Mouse (Mus musculus): ENCODE results near the gene Fgf10. TPM values are rescaled to one million over a fixed set of nuclear protein-coding genes. Genes with fewer than 3 reads are reported as not detected.

Fgf10 gene
- polyA plus RNA-seq, 1 experiment from 2014 or later, result 2.6 TPM

- Histone ChIP-seq H3K9me3 (ENCODE audit: control insufficient read depth, low read length) (no peaks in the 10 kb centered on the region), H3K27me3 (replicated peaks; ENCODE audit: control insufficient read depth, insufficient read depth, low read length) (no peaks in the 10 kb centered on the region), H3K4me2 (ENCODE audit: low read length) (no peak overlapping the region), H3K27ac (ENCODE audit: low read depth, low read length) (no peak overlapping the region), H3K36me3 (ENCODE audit: control insufficient read depth, insufficient read depth, low read length) (no peaks in the 10 kb centered on the region), H3K9ac (ENCODE audit: low read depth, low read length) (no peak overlapping the region), H3K4me1 (ENCODE audit: control insufficient read depth, insufficient read depth, low read depth, low read length) (no peaks in the 10 kb centered on the region), H3K4me3 (ENCODE audit: low read length) (no peak overlapping the region)
- WGBS, result 85% methylated on average over 3 of the region's 3 CpGs
- no peak for ATAC-seq
These were observed 7.9 kb upstream of the Fgf10 start for GRCm38 (mm10) chr13:118661664-118662063.

- no peak for ATAC-seq
- Histone ChIP-seq H3K9ac (ENCODE audit: low read depth, low read length) (no peak overlapping the region), H3K27ac (ENCODE audit: low read depth, low read length) (no peak overlapping the region), H3K4me1 (ENCODE audit: control insufficient read depth, insufficient read depth, low read depth, low read length) (no peaks in the 10 kb centered on the region), H3K9me3 (ENCODE audit: control insufficient read depth, low read length) (no peaks in the 10 kb centered on the region), H3K27me3 (replicated peaks; ENCODE audit: control insufficient read depth, insufficient read depth, low read length) (no peaks in the 10 kb centered on the region), H3K36me3 (ENCODE audit: control insufficient read depth, insufficient read depth, low read length) (no peaks in the 10 kb centered on the region), H3K4me2 (ENCODE audit: low read length) (no peak overlapping the region), H3K4me3 (ENCODE audit: low read length) (no peak overlapping the region)
- WGBS, result 82% methylated on average over 2 of the region's 2 CpGs
These were observed 4.7 kb upstream of the Fgf10 start for GRCm38 (mm10) chr13:118664901-118665300.

GRCm38 (mm10) chr13:118679228-118679627 is 9.6 kb downstream of the Fgf10 start:
- Histone ChIP-seq H3K36me3 (ENCODE audit: control insufficient read depth, insufficient read depth, low read length) (no peaks in the 10 kb centered on the region), H3K4me2 (ENCODE audit: low read length) (no peak overlapping the region), H3K27me3 (replicated peaks; ENCODE audit: control insufficient read depth, insufficient read depth, low read length) (no peaks in the 10 kb centered on the region), H3K9me3 (ENCODE audit: control insufficient read depth, low read length) (no peaks in the 10 kb centered on the region), H3K9ac (ENCODE audit: low read depth, low read length) (no peak overlapping the region), H3K27ac (ENCODE audit: low read depth, low read length) (no peak overlapping the region), H3K4me1 (ENCODE audit: control insufficient read depth, insufficient read depth, low read depth, low read length) (no peaks in the 10 kb centered on the region), H3K4me3 (ENCODE audit: low read length) (no peak overlapping the region)
- 93% methylated on average over 3 of the region's 3 CpGs for WGBS
- ATAC-seq, result no peak

- H3K9ac ChIP-seq (ENCODE audit: low read depth, low read length), result no peak overlapping the region
- no peak overlapping the region for H3K4me3 ChIP-seq (ENCODE audit: low read length)
- no peak for ATAC-seq
- H3K4me2 ChIP-seq (ENCODE audit: low read length), result no peak overlapping the region
- H3K27me3 ChIP-seq (replicated peaks; ENCODE audit: control insufficient read depth, insufficient read depth, low read length), result no peaks in the 10 kb centered on the region
- no peaks in the 10 kb centered on the region for H3K4me1 ChIP-seq (ENCODE audit: control insufficient read depth, insufficient read depth, low read depth, low read length)
- no peaks in the 10 kb centered on the region for H3K36me3 ChIP-seq (ENCODE audit: control insufficient read depth, insufficient read depth, low read length)
- no peaks in the 10 kb centered on the region for H3K9me3 ChIP-seq (ENCODE audit: control insufficient read depth, low read length)
- no peak overlapping the region for H3K27ac ChIP-seq (ENCODE audit: low read depth, low read length)
- WGBS, result 87% methylated on average over 2 of the region's 2 CpGs
These were observed 23.5 kb downstream of the Fgf10 start for GRCm38 (mm10) chr13:118693049-118693448.

GRCm38 (mm10) chr13:118695103-118695502 is 25.5 kb downstream of the Fgf10 start:
- Histone ChIP-seq H3K4me3 (ENCODE audit: low read length) (no peak overlapping the region), H3K27ac (ENCODE audit: low read depth, low read length) (no peak overlapping the region), H3K4me1 (ENCODE audit: control insufficient read depth, insufficient read depth, low read depth, low read length) (no peaks in the 10 kb centered on the region), H3K9ac (ENCODE audit: low read depth, low read length) (no peak overlapping the region), H3K4me2 (ENCODE audit: low read length) (no peak overlapping the region), H3K27me3 (replicated peaks; ENCODE audit: control insufficient read depth, insufficient read depth, low read length) (no peaks in the 10 kb centered on the region), H3K9me3 (ENCODE audit: control insufficient read depth, low read length) (no peaks in the 10 kb centered on the region), H3K36me3 (ENCODE audit: control insufficient read depth, insufficient read depth, low read length) (no peaks in the 10 kb centered on the region)
- WGBS, result 20% methylated on average over 4 of the region's 4 CpGs
- ATAC-seq, result no peak

- Histone ChIP-seq H3K27me3 (replicated peaks; ENCODE audit: control insufficient read depth, insufficient read depth, low read length) (no peaks in the 10 kb centered on the region), H3K9ac (ENCODE audit: low read depth, low read length) (no peak overlapping the region), H3K4me3 (ENCODE audit: low read length) (no peak overlapping the region), H3K4me2 (ENCODE audit: low read length) (no peak overlapping the region), H3K27ac (ENCODE audit: low read depth, low read length) (no peak overlapping the region), H3K36me3 (ENCODE audit: control insufficient read depth, insufficient read depth, low read length) (no peaks in the 10 kb centered on the region), H3K9me3 (ENCODE audit: control insufficient read depth, low read length) (no peaks in the 10 kb centered on the region), H3K4me1 (ENCODE audit: control insufficient read depth, insufficient read depth, low read depth, low read length) (no peaks in the 10 kb centered on the region)
- no peak for ATAC-seq
These were observed 34.1 kb downstream of the Fgf10 start for GRCm38 (mm10) chr13:118703727-118704126.

- Histone ChIP-seq H3K9me3 (ENCODE audit: control insufficient read depth, low read length) (no peaks in the 10 kb centered on the region), H3K27me3 (replicated peaks; ENCODE audit: control insufficient read depth, insufficient read depth, low read length) (no peaks in the 10 kb centered on the region), H3K9ac (ENCODE audit: low read depth, low read length) (no peak overlapping the region), H3K4me2 (ENCODE audit: low read length) (no peak overlapping the region), H3K36me3 (ENCODE audit: control insufficient read depth, insufficient read depth, low read length) (no peaks in the 10 kb centered on the region), H3K27ac (ENCODE audit: low read depth, low read length) (no peak overlapping the region), H3K4me1 (ENCODE audit: control insufficient read depth, insufficient read depth, low read depth, low read length) (no peaks in the 10 kb centered on the region), H3K4me3 (ENCODE audit: low read length) (no peak overlapping the region)
- ATAC-seq, result no peak
- 81% methylated on average over 3 of the region's 3 CpGs for WGBS
These were observed 36.1 kb downstream of the Fgf10 start for GRCm38 (mm10) chr13:118705716-118706115.

GRCm38 (mm10) chr13:118709912-118710311 is 40.3 kb downstream of the Fgf10 start:
- Histone ChIP-seq H3K9ac (ENCODE audit: low read depth, low read length) (no peak overlapping the region), H3K27me3 (replicated peaks; ENCODE audit: control insufficient read depth, insufficient read depth, low read length) (no peaks in the 10 kb centered on the region), H3K4me3 (ENCODE audit: low read length) (no peak overlapping the region), H3K27ac (ENCODE audit: low read depth, low read length) (no peak overlapping the region), H3K36me3 (ENCODE audit: control insufficient read depth, insufficient read depth, low read length) (no peaks in the 10 kb centered on the region), H3K4me1 (ENCODE audit: control insufficient read depth, insufficient read depth, low read depth, low read length) (peaks cover 7% of the 10 kb centered on the region; the same call in 1 of the 2 replicates), H3K9me3 (ENCODE audit: control insufficient read depth, low read length) (no peaks in the 10 kb centered on the region), H3K4me2 (ENCODE audit: low read length) (no peak overlapping the region)
- 97% methylated on average over 1 of the region's 1 CpGs for WGBS
- no peak for ATAC-seq

GRCm38 (mm10) chr13:118713626-118714150 is 44.1 kb downstream of the Fgf10 start:
- Histone ChIP-seq H3K4me2 (ENCODE audit: low read length) (peak overlapping the region; percentile 95), H3K27ac (ENCODE audit: low read depth, low read length) (no peak overlapping the region), H3K9me3 (ENCODE audit: control insufficient read depth, low read length) (no peaks in the 10 kb centered on the region), H3K4me1 (ENCODE audit: control insufficient read depth, insufficient read depth, low read depth, low read length) (peaks cover 20% of the 10 kb centered on the region), H3K9ac (ENCODE audit: low read depth, low read length) (no peak overlapping the region; the same call in 1 of the 2 replicates), H3K27me3 (replicated peaks; ENCODE audit: control insufficient read depth, insufficient read depth, low read length) (peaks cover 3% of the 10 kb centered on the region), H3K4me3 (ENCODE audit: low read length) (peak overlapping the region; percentile 57), H3K36me3 (ENCODE audit: control insufficient read depth, insufficient read depth, low read length) (no peaks in the 10 kb centered on the region)
- WGBS, result under 1% methylated on average over 14 of the region's 14 CpGs
- no peak for ATAC-seq

All from hindbrain, embryonic 16.5 days (tissue).